Mouse (Mus musculus): ENCODE measurements around the gene Cdk17. TPM values are rescaled to one million over a fixed set of nuclear protein-coding genes. Genes with fewer than 3 reads are reported as not detected.

Cdk17 gene
- polyA plus RNA-seq, 1 experiment from 2014 or later = 49.9 TPM

- H3K36me3 ChIP-seq (ENCODE audit: control insufficient read depth, insufficient read depth) = no peaks in the 10 kb centered on the region
- no peak overlapping the region for H3K4me2 ChIP-seq (ENCODE audit: low read length)
- peaks cover 16% of the 10 kb centered on the region for H3K4me1 ChIP-seq (replicated peaks; ENCODE audit: control insufficient read depth, insufficient read depth, low read length)
- H3K9ac ChIP-seq (replicated peaks; ENCODE audit: low read depth, low read length) = no peak overlapping the region
- 39% methylated on average over 12 of the region's 12 CpGs for WGBS
- no peak overlapping the region for H3K4me3 ChIP-seq (replicated peaks; ENCODE audit: low read length)
- no peaks in the 10 kb centered on the region; the same call in 1 of the 2 replicates for H3K9me3 ChIP-seq (ENCODE audit: control insufficient read depth, low read length)
- H3K27ac ChIP-seq (ENCODE audit: low read length) = no peak overlapping the region; the same call in 1 of the 2 replicates
- ATAC-seq = peak; percentile 68
- no peaks in the 10 kb centered on the region for H3K27me3 ChIP-seq (replicated peaks; ENCODE audit: control insufficient read depth, insufficient read depth, low read length)
Measured at GRCm38 (mm10) chr10:93122399-93123184, 38.1 kb upstream of the Cdk17 start.

DNA sequence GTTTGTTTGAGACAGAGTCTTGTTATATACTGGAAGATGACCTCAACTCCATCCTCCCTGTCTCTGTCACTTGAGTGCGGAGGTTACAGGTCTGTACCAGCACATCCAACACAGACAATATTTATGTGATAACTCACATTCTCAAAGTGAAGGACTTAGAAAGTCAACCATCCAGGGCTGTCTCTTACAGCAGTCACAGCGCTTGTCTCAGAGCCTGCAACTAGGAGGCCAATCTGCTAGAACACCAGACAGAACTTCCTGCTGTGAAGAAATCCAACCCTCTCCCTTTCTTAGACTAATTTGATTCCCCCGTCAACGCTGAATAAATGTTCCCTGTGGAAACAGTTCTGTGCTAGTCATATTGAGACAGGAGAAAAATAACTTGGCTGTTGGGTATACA lies 37.4 kb upstream of the Cdk17 start:
- Histone ChIP-seq H3K4me1 (replicated peaks; ENCODE audit: control insufficient read depth, insufficient read depth, low read length) (peaks cover 16% of the 10 kb centered on the region), H3K4me2 (ENCODE audit: low read length) (no peak overlapping the region), H3K36me3 (ENCODE audit: control insufficient read depth, insufficient read depth) (no peaks in the 10 kb centered on the region), H3K4me3 (replicated peaks; ENCODE audit: low read length) (no peak overlapping the region), H3K9me3 (ENCODE audit: control insufficient read depth, low read length) (no peaks in the 10 kb centered on the region; the same call in 1 of the 2 replicates), H3K27me3 (replicated peaks; ENCODE audit: control insufficient read depth, insufficient read depth, low read length) (no peaks in the 10 kb centered on the region), H3K27ac (ENCODE audit: low read length) (no peak overlapping the region), H3K9ac (replicated peaks; ENCODE audit: low read depth, low read length) (no peak overlapping the region)
- WGBS = 53% methylated on average over 4 of the region's 4 CpGs
- no peak for ATAC-seq

DNA sequence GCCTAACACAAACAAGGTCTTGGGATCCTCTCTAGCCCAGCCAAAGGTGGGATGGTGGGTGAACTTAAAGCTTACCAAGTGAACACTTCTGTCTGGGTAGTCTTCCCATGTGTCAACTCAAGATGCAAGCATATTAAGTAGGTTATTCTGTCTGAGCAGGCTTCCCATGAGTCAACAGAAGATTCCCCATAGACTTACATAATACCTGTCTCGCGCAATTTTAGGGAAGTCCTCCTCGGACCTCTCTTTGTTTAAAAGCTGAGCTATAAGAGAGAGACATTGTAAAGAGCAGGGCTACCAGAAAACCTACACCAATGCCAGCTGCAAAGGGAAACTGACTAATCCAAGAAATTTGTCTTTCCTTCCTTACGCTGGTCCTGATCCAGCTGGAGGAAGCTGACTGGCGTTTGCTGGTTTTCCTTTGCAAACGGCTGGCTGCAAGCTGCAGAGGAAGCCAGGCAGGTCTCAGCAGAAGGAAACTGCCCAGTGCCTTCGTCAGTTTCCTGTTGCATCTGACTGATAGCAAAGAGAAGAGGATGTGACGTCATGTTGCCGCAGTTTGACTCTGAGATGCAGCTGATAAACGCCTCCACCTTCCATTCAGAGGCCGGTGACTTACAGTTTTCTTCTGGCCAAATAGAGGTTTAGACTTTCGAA lies 36.6 kb upstream of the Cdk17 start:
- Histone ChIP-seq H3K4me1 (replicated peaks; ENCODE audit: control insufficient read depth, insufficient read depth, low read length) (peaks cover 18% of the 10 kb centered on the region), H3K27ac (ENCODE audit: low read length) (no peak overlapping the region), H3K9ac (replicated peaks; ENCODE audit: low read depth, low read length) (no peak overlapping the region), H3K4me2 (ENCODE audit: low read length) (no peak overlapping the region), H3K36me3 (ENCODE audit: control insufficient read depth, insufficient read depth) (no peaks in the 10 kb centered on the region), H3K4me3 (replicated peaks; ENCODE audit: low read length) (no peak overlapping the region), H3K9me3 (ENCODE audit: control insufficient read depth, low read length) (no peaks in the 10 kb centered on the region; the same call in 1 of the 2 replicates), H3K27me3 (replicated peaks; ENCODE audit: control insufficient read depth, insufficient read depth, low read length) (no peaks in the 10 kb centered on the region)
- WGBS = 74% methylated on average over 12 of the region's 12 CpGs
- ATAC-seq = no peak

- no peaks in the 10 kb centered on the region for H3K27me3 ChIP-seq (replicated peaks; ENCODE audit: control insufficient read depth, insufficient read depth, low read length)
- peaks cover 28% of the 10 kb centered on the region for H3K4me1 ChIP-seq (replicated peaks; ENCODE audit: control insufficient read depth, insufficient read depth, low read length)
- H3K9me3 ChIP-seq (ENCODE audit: control insufficient read depth, low read length) = no peaks in the 10 kb centered on the region
- H3K36me3 ChIP-seq (ENCODE audit: control insufficient read depth, insufficient read depth) = no peaks in the 10 kb centered on the region
- H3K4me2 ChIP-seq (ENCODE audit: low read length) = no peak overlapping the region
- WGBS = 81% methylated on average over 3 of the region's 3 CpGs
- H3K9ac ChIP-seq (replicated peaks; ENCODE audit: low read depth, low read length) = no peak overlapping the region
- H3K4me3 ChIP-seq (replicated peaks; ENCODE audit: low read length) = no peak overlapping the region
- ATAC-seq = no peak
- no peak overlapping the region for H3K27ac ChIP-seq (ENCODE audit: low read length)
Measured at GRCm38 (mm10) chr10:93126025-93126424, 34.6 kb upstream of the Cdk17 start.

DNA sequence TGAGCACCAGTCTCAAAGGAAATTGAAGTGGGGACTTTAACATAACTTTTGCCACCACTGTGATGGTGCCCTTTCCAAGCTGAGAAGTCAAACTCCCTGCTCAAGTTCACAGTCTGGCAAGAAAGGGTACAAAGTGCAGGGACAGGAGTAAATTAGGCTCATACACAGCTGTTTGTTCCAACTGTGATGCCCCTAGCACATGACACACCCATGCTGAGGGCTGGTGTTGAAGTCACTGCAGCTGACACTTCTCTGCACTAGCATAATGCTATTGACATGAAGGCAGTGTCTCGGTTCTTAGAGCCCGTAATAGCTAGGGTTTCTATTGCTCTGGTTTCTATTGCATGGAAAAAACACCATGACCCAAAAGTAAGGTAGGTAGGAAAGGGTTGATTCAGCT lies 32.1 kb upstream of the Cdk17 start:
- H3K4me2 ChIP-seq (ENCODE audit: low read length) = no peak overlapping the region
- no peak for ATAC-seq
- no peak overlapping the region for H3K4me3 ChIP-seq (replicated peaks; ENCODE audit: low read length)
- no peak overlapping the region for H3K27ac ChIP-seq (ENCODE audit: low read length)
- H3K27me3 ChIP-seq (replicated peaks; ENCODE audit: control insufficient read depth, insufficient read depth, low read length) = no peaks in the 10 kb centered on the region
- 88% methylated on average over 2 of the region's 2 CpGs for WGBS
- H3K9me3 ChIP-seq (ENCODE audit: control insufficient read depth, low read length) = no peaks in the 10 kb centered on the region
- no peak overlapping the region for H3K9ac ChIP-seq (replicated peaks; ENCODE audit: low read depth, low read length)
- peaks cover 15% of the 10 kb centered on the region for H3K4me1 ChIP-seq (replicated peaks; ENCODE audit: control insufficient read depth, insufficient read depth, low read length)
- H3K36me3 ChIP-seq (ENCODE audit: control insufficient read depth, insufficient read depth) = no peaks in the 10 kb centered on the region

- H3K36me3 ChIP-seq (ENCODE audit: control insufficient read depth, insufficient read depth) = no peaks in the 10 kb centered on the region
- H3K4me2 ChIP-seq (ENCODE audit: low read length) = no peak overlapping the region
- H3K4me3 ChIP-seq (replicated peaks; ENCODE audit: low read length) = no peak overlapping the region
- no peak for ATAC-seq
- peaks cover 12% of the 10 kb centered on the region for H3K4me1 ChIP-seq (replicated peaks; ENCODE audit: control insufficient read depth, insufficient read depth, low read length)
- H3K9ac ChIP-seq (replicated peaks; ENCODE audit: low read depth, low read length) = no peak overlapping the region
- 40% methylated on average over 1 of the region's 1 CpGs for WGBS
- H3K27ac ChIP-seq (ENCODE audit: low read length) = peak overlapping the region; percentile 5; the same call in 1 of the 2 replicates
- no peaks in the 10 kb centered on the region for H3K9me3 ChIP-seq (ENCODE audit: control insufficient read depth, low read length)
- H3K27me3 ChIP-seq (replicated peaks; ENCODE audit: control insufficient read depth, insufficient read depth, low read length) = no peaks in the 10 kb centered on the region
Measured at GRCm38 (mm10) chr10:93129345-93129744, 31.3 kb upstream of the Cdk17 start.

GRCm38 (mm10) chr10:93129904-93130455 lies 30.7 kb upstream of the Cdk17 start:
- Histone ChIP-seq H3K9me3 (ENCODE audit: control insufficient read depth, low read length) (no peaks in the 10 kb centered on the region), H3K4me3 (replicated peaks; ENCODE audit: low read length) (no peak overlapping the region), H3K9ac (replicated peaks; ENCODE audit: low read depth, low read length) (no peak overlapping the region), H3K4me2 (ENCODE audit: low read length) (no peak overlapping the region), H3K4me1 (replicated peaks; ENCODE audit: control insufficient read depth, insufficient read depth, low read length) (peaks cover 12% of the 10 kb centered on the region), H3K27ac (ENCODE audit: low read length) (peak overlapping the region; percentile 79), H3K36me3 (ENCODE audit: control insufficient read depth, insufficient read depth) (no peaks in the 10 kb centered on the region), H3K27me3 (replicated peaks; ENCODE audit: control insufficient read depth, insufficient read depth, low read length) (no peaks in the 10 kb centered on the region)
- ATAC-seq = peak; percentile 56; the same call in 1 of the 2 replicates
- 17% methylated on average over 9 of the region's 9 CpGs for WGBS

DNA sequence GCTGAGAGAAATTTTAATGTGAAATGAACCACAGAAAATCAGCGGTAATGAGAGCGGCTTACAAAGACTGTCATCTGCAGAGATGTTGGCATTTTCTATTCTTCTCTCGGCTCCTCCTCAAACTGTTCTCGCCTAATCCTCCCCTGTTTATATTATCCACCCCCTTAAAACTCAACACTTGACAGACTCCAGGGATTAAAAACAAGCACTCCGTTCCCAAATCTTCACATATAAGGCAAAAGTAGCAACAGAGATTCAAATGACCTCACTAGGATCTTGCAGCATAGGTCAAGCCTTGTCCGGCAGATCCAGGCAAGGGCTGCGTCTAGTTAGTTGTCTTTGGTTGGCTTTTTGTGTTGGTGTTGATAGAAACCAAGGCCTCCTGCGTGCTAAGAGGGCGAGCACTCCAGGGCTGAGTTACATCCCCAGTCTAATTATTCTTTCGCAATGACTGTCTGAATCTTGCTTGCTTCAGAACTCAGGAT lies 30.2 kb upstream of the Cdk17 start:
- Histone ChIP-seq H3K27ac (ENCODE audit: low read length) (peak overlapping the region; percentile 79), H3K9me3 (ENCODE audit: control insufficient read depth, low read length) (no peaks in the 10 kb centered on the region), H3K27me3 (replicated peaks; ENCODE audit: control insufficient read depth, insufficient read depth, low read length) (no peaks in the 10 kb centered on the region), H3K4me2 (ENCODE audit: low read length) (no peak overlapping the region), H3K4me3 (replicated peaks; ENCODE audit: low read length) (no peak overlapping the region), H3K4me1 (replicated peaks; ENCODE audit: control insufficient read depth, insufficient read depth, low read length) (peaks cover 12% of the 10 kb centered on the region), H3K9ac (replicated peaks; ENCODE audit: low read depth, low read length) (no peak overlapping the region; the same call in 1 of the 2 replicates), H3K36me3 (ENCODE audit: control insufficient read depth, insufficient read depth) (no peaks in the 10 kb centered on the region)
- WGBS = 18% methylated on average over 10 of the region's 10 CpGs
- ATAC-seq = peak; percentile 92

GRCm38 (mm10) chr10:93131865-93132566 lies 28.7 kb upstream of the Cdk17 start:
- ATAC-seq = no peak
- H3K4me1 ChIP-seq (replicated peaks; ENCODE audit: control insufficient read depth, insufficient read depth, low read length) = peaks cover 12% of the 10 kb centered on the region
- H3K9me3 ChIP-seq (ENCODE audit: control insufficient read depth, low read length) = no peaks in the 10 kb centered on the region
- no peaks in the 10 kb centered on the region for H3K36me3 ChIP-seq (ENCODE audit: control insufficient read depth, insufficient read depth)
- WGBS = 91% methylated on average over 9 of the region's 9 CpGs
- no peaks in the 10 kb centered on the region for H3K27me3 ChIP-seq (replicated peaks; ENCODE audit: control insufficient read depth, insufficient read depth, low read length)
- H3K9ac ChIP-seq (replicated peaks; ENCODE audit: low read depth, low read length) = no peak overlapping the region
- H3K4me2 ChIP-seq (ENCODE audit: low read length) = no peak overlapping the region
- H3K27ac ChIP-seq (ENCODE audit: low read length) = no peak overlapping the region
- H3K4me3 ChIP-seq (replicated peaks; ENCODE audit: low read length) = no peak overlapping the region

All from forebrain, embryonic 16.5 days (tissue).